Mouse (Mus musculus) lung, postnatal 0 days (tissue): ENCODE results near the gene Olfr1427. TPM values are rescaled to one million over a fixed set of nuclear protein-coding genes. Genes with fewer than 3 reads are reported as not detected.
"Not testable (repeated sequence)": the region's sequence is repeated elsewhere in the genome, so short reads cannot be mapped to it uniquely, and the experiment has no call there.

ENCODE experiments used
- ATAC-seq: fragments of 200-750 bp; cut with Nextera tagmentation; 2 replicates; pipeline ENCODE4 v1.8.0; 2017; ENCODE audit warnings: moderate library complexity
- DNase-seq: peaks from one replicate; pipeline ENCODE4 v3.0.0-alpha.2; 2016; ENCODE audit warnings: low spot score
- H3K27ac ChIP-seq: fragments of 300-500 bp; sonication (generic); 2 replicates; pipeline ENCODE4 v1.5.1; 2014; ENCODE audit warnings: antibody characterized with exemption, mild to moderate bottlenecking, low read length, mixed read lengths
- H3K27me3 ChIP-seq: fragments of 300-500 bp; sonication (generic); replicated peaks from 2 replicates; pipeline ENCODE4 v1.6.1; 2014; ENCODE audit warnings: low read length, mixed read lengths; ENCODE audit not compliant: insufficient read depth
- H3K36me3 ChIP-seq: fragments of 300-500 bp; sonication (generic); 2 replicates; pipeline ENCODE4 v1.6.1; 2014; ENCODE audit warnings: low read length, mixed read lengths; ENCODE audit not compliant: insufficient read depth
- H3K4me1 ChIP-seq: fragments of 300-500 bp; sonication (generic); 2 replicates; pipeline ENCODE4 v1.6.1; 2014; ENCODE audit warnings: antibody characterized with exemption, low read depth, low read length, mixed read lengths; ENCODE audit not compliant: insufficient read depth
- H3K4me2 ChIP-seq: fragments of 300-500 bp; sonication (generic); replicated peaks from 2 replicates; pipeline ENCODE4 v1.6.1; 2014; ENCODE audit warnings: low read depth, mild to moderate bottlenecking, low read length, moderate library complexity, mixed read lengths
- H3K4me3 ChIP-seq: fragments of 300-500 bp; sonication (generic); 2 replicates; pipeline ENCODE4 v1.5.1; 2014; ENCODE audit warnings: low read depth, low read length
- H3K9ac ChIP-seq: fragments of 300-500 bp; sonication (generic); replicated peaks from 2 replicates; pipeline ENCODE4 v1.6.1; 2014; ENCODE audit warnings: low read depth, mild to moderate bottlenecking
- H3K9me3 ChIP-seq: fragments of 300-500 bp; sonication (generic); 2 replicates; pipeline ENCODE4 v1.6.1; 2016; ENCODE audit warnings: low read length, mixed read lengths
- CTCF ChIP-seq: IDR thresholded peaks from 2 replicates; pipeline ENCODE4 v1.5.1; 2016; ENCODE audit warnings: antibody characterized with exemption, mild to moderate bottlenecking
- EP300 ChIP-seq: IDR thresholded peaks from 2 replicates; pipeline ENCODE4 v1.6.1; 2016; ENCODE audit warnings: antibody characterized with exemption, mild to moderate bottlenecking, control low read depth
- WGBS: fragments of 180-500 bp; shearing (Covaris S2); extraction: QIAGEN DNeasy Blood & Tissue Kit; methylation state at CpG from one replicate; pipeline ENCODE4 v1.1.7; 2014; 5-methylcytosine and 5-hydroxymethylcytosine counted together
- polyA plus RNA-seq: library from polyadenylated mRNA; unstranded; fragments of >200 nt; fragmentation: Nextera tagmentation; extraction: Ambion mirVana; gene quantifications from 2 replicates; pipeline ENCODE4 v1.2.1, GENCODE M21; 2015

Olfr1427 gene
- polyA plus RNA-seq, 1 experiment from 2014 or later = not detected

DNA sequence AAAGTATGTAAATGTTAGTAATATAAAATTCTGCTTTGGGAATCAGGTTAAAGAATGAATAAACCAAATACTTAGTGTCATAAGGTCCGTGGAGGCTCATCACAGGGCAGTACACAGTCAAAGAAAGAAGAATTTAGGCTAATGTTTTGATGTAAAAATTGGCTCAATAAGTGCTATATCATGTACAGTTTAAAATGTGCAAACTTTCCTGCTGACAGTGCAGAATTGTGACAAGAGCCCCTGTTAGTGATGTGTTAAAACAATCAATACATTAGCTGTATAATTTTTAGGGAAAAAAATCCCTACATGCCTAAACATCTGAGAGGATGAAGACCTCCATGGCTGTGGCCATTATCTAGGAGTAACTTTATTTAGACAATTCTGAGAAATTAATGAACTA lies 10.7 kb upstream of the Olfr1427 start:
- H3K27ac ChIP-seq = no peak overlapping the region
- WGBS = 36% methylated on average over 1 of the region's 1 CpGs
- no peaks in the 10 kb centered on the region for H3K9me3 ChIP-seq
- no peak overlapping the region for H3K4me3 ChIP-seq
- TF ChIP-seq EP300 = no peak
- TF ChIP-seq CTCF = no peak
- H3K27me3 ChIP-seq = no peaks in the 10 kb centered on the region
- DNase-seq (no peak), ATAC-seq (no peak)
- H3K9ac ChIP-seq = no peak overlapping the region
- no peaks in the 10 kb centered on the region for H3K4me1 ChIP-seq
- H3K4me2 ChIP-seq = no peak overlapping the region
- H3K36me3 ChIP-seq = no peaks in the 10 kb centered on the region

DNA sequence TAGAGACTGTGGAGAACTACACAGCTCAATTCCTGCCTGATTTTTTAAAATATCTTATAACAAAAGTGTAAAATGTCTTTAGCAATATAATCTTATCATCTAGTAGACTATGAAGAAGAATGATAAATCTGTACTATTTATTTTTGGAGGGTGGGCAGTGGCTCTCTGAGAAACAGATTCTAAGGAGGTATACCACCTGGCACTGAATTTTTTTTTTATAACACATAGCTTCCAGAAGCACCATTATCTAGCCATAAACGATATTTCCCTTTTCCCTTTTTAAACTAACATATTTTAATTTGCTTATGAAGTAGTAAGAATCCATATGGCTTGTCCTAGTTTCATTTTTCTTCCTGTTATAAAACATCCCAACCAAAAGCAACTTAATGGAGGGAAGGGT lies 1.4 kb upstream of the Olfr1427 start:
- no peak overlapping the region for H3K4me2 ChIP-seq
- no peak for ATAC-seq
- H3K27me3 ChIP-seq = no peaks in the 10 kb centered on the region
- H3K27ac ChIP-seq = no peak overlapping the region
- 58% methylated on average over 1 of the region's 1 CpGs for WGBS
- H3K36me3 ChIP-seq = no peaks in the 10 kb centered on the region
- no peak for TF ChIP-seq EP300
- TF ChIP-seq CTCF = no peak
- no peak overlapping the region for H3K4me3 ChIP-seq
- H3K9ac ChIP-seq = no peak overlapping the region
- no peaks in the 10 kb centered on the region for H3K4me1 ChIP-seq
- no peaks in the 10 kb centered on the region for H3K9me3 ChIP-seq
- no peak for DNase-seq

DNA sequence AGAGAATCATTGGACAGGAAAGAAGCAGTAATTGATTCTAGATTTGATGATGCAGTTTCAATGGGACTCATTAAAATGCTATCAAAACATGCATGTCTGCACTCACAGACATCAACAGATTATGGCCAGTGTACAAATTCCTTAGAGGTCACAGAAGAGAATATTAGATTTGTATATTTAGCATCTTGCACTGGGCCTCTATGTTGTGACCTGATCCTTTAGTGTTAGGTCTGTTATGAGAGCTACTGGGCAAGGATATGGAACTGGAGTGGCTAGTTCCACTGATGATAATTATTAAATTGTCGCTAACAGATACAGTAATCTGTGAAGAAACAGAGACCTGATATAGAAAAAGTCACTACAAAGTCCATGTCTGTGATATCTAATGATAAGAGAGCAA lies 11.2 kb downstream of the Olfr1427 start, which contains the start of gene Olfr1426:
TSS of gene Olfr1426 (minus strand) at position 101 of the 400 bp plus-strand sequence.
- Histone ChIP-seq H3K9me3 (no peaks in the 10 kb centered on the region), H3K36me3 (no peaks in the 10 kb centered on the region), H3K4me1 (no peaks in the 10 kb centered on the region), H3K4me3 (no peak within 1 kb of the TSS), H3K9ac (no peak within 1 kb of the TSS), H3K27me3 (no peaks in the 10 kb centered on the region), H3K27ac (no peak within 1 kb of the TSS), H3K4me2 (no peak within 1 kb of the TSS)
- DNase-seq (no peak), ATAC-seq (no peak)
- 73% methylated on average over 1 of the region's 1 CpGs for whole genome bisulfite sequencing
- TF ChIP-seq EP300 = no peak
- no peak for TF ChIP-seq CTCF

DNA sequence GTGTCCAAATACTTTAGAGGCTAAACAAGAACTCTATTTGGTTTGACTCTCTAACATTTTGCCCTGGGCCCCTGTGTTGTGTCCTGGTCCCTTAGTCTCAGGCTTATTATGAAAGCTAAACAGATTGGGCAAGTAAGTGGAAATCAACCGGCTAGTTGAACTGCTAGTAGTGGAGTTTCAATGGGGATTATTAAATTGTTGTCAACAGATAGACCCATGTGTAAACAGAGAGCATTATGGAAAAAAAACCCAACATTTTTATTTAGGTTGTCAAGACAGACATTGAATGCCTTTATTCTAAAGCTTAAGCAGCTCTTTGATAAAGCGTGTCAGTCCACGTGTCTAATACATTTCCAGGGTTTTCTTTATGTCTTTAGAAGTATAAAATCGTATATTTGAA lies 25.5 kb downstream of the Olfr1427 start, which contains the start of gene Olfr1425:
TSS of gene Olfr1425 (minus strand) at position 101 of the 400 bp plus-strand sequence.
- H3K4me2 ChIP-seq, H3K36me3 ChIP-seq, H3K27ac ChIP-seq, ATAC-seq, H3K4me1 ChIP-seq, H3K27me3 ChIP-seq, H3K4me3 ChIP-seq, DNase-seq, H3K9ac ChIP-seq, H3K9me3 ChIP-seq: not testable (repeated sequence)
- 83% methylated on average over 4 of the region's 4 CpGs for WGBS

DNA sequence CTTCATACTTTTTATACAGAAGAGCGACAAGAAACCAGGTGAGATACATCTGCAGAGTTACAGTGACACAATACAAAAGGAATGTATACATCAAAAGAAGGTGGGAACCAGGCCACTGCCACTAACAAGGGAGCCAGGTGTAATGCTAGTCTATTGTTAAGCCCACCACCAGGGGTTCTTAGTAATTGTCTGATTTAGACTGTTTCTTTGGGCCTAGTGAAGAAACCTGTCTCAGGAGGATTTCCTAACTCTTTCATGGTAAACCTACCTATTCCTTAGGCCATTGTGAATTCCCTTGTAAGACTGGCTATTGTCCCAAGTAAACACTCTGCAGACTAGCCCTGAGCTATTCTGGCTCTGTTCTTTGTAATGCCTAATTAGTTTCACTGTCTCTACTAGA lies 33.6 kb downstream of the Olfr1427 start:
- not testable (repeated sequence) for H3K27ac ChIP-seq, H3K36me3 ChIP-seq, H3K4me3 ChIP-seq, H3K4me2 ChIP-seq, H3K9me3 ChIP-seq, DNase-seq, ATAC-seq, H3K9ac ChIP-seq, H3K4me1 ChIP-seq, H3K27me3 ChIP-seq
- WGBS = 78% methylated on average over 1 of the region's 1 CpGs

DNA sequence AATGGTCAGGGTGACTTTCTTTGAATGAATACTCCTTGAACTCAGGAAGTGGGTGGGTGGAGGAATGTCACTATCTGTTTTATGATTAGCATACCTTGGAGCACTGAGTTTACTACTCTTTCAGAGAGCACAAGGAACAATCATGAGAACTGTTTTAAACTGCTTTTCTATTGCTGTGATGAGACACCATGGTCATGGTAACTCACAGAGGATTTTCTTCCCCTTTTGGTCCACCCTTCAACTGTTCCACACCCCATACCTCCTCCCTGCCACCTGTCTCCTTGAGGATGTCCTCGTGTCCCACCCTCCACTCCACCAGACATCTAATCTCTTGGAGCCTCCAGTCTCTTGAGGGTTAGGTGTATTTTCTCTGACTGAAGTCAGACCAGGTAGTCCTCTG lies 35.3 kb downstream of the Olfr1427 start:
- not testable (repeated sequence) for ATAC-seq, H3K9ac ChIP-seq
- 71% methylated on average over 1 of the region's 1 CpGs for WGBS

DNA sequence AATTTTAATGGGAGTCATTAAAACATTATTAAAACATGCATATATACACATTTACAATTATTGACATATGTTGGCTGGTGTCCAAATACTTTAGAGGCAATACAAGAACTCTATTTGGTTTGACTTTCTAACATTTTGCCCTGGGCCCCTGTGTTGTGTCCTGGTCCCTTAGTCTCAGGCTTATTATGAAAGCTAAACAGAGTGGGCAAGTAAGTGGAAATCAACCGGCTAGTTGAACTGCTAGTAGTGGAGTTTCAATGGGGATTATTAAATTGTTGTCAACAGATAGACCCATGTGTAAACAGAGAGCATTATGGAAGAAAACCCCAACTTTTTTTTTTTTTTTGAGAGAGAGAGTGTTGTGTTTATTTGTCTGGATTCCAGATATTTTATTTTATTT lies 40.6 kb downstream of the Olfr1427 start, which contains the start of gene Olfr1424:
TSS of gene Olfr1424 (minus strand) at position 101 of the 400 bp plus-strand sequence.
- not testable (repeated sequence) for H3K27me3 ChIP-seq, H3K4me1 ChIP-seq, H3K4me3 ChIP-seq, H3K9me3 ChIP-seq, H3K9ac ChIP-seq, H3K27ac ChIP-seq, H3K36me3 ChIP-seq, DNase-seq, H3K4me2 ChIP-seq, ATAC-seq
- WGBS = 68% methylated on average over 1 of the region's 1 CpGs

More for the DNA sequence above, 35.3 kb downstream of the Olfr1427 start:
- not testable (repeated sequence) for H3K4me1 ChIP-seq, H3K4me3 ChIP-seq, H3K9me3 ChIP-seq, H3K27me3 ChIP-seq, H3K36me3 ChIP-seq, H3K27ac ChIP-seq, H3K4me2 ChIP-seq, DNase-seq

Other genes with a start within 250 kb of the Olfr1427 start
- not detected in 2 replicates for gene Olfr1418, start 242.3 kb downstream of the Olfr1427 start, polyA plus RNA-seq
- gene Olfr1419, start 228.2 kb downstream of the Olfr1427 start, polyA plus RNA-seq = not detected in 2 replicates
- gene Olfr1420, start 216.8 kb downstream of the Olfr1427 start, polyA plus RNA-seq = 0.12 and 0.15 TPM in 2 replicates
- 9.2 and 9.4 TPM in 2 replicates for gene Patl1, start 190.9 kb downstream of the Olfr1427 start, polyA plus RNA-seq
- 4.6 and 5.2 TPM in 2 replicates for gene Osbp, start 137.4 kb downstream of the Olfr1427 start, polyA plus RNA-seq
- not detected in 2 replicates for gene Olfr1423, start 62.0 kb downstream of the Olfr1427 start, polyA plus RNA-seq
- gene Olfr1424, start 40.7 kb downstream of the Olfr1427 start, polyA plus RNA-seq = not detected in 2 replicates
- not detected in 2 replicates for gene Olfr1425, start 25.6 kb downstream of the Olfr1427 start, polyA plus RNA-seq
- gene Olfr1426, start 11.3 kb downstream of the Olfr1427 start, polyA plus RNA-seq = not detected in 2 replicates
- not detected in 2 replicates for gene Olfr1428, start 12.6 kb upstream of the Olfr1427 start, polyA plus RNA-seq
- gene Olfr76, start 19.9 kb upstream of the Olfr1427 start, polyA plus RNA-seq = not detected in 2 replicates
- gene Olfr1555-ps1, start 66.8 kb upstream of the Olfr1427 start, polyA plus RNA-seq = not detected in 2 replicates
- not detected in 2 replicates for gene Olfr1431, start 97.3 kb upstream of the Olfr1427 start, polyA plus RNA-seq
- not detected in 2 replicates for gene Olfr1432, start 129.3 kb upstream of the Olfr1427 start, polyA plus RNA-seq
- not detected in 2 replicates for gene Olfr262, start 138.3 kb upstream of the Olfr1427 start, polyA plus RNA-seq
- gene Olfr235, start 157.7 kb upstream of the Olfr1427 start, polyA plus RNA-seq = not detected in 2 replicates
- gene Olfr1434, start 176.5 kb upstream of the Olfr1427 start, polyA plus RNA-seq = not detected in 2 replicates
- not detected in 2 replicates for gene Olfr1436, start 195.8 kb upstream of the Olfr1427 start, polyA plus RNA-seq
- gene Olfr1437, start 221.8 kb upstream of the Olfr1427 start, polyA plus RNA-seq = not detected in 2 replicates
- gene Olfr1438-ps1, start 232.6 kb upstream of the Olfr1427 start, polyA plus RNA-seq = not detected in 2 replicates